Mouse (Mus musculus) lung, embryonic 14.5 days (tissue): Measurements from ENCODE around the gene Slc36a1. TPM values are rescaled to one million over a fixed set of nuclear protein-coding genes. Genes with fewer than 3 reads are reported as not detected.

Experiments used
- ATAC-seq: fragments of 200-750 bp; cut with Nextera tagmentation; 2 replicates; pipeline ENCODE4 v1.8.0; 2017; ENCODE audit warnings: mild to moderate bottlenecking, moderate TSS enrichment, moderate library complexity; ENCODE audit not compliant: insufficient read depth
- DNase-seq: peaks from one replicate; pipeline ENCODE4 v3.0.0-alpha.2; 2015
- H3K27ac ChIP-seq: fragments of 300-500 bp; sonication (generic); 2 replicates; pipeline ENCODE4 v1.5.1; 2014; ENCODE audit warnings: low read depth, mild to moderate bottlenecking, moderate library complexity
- H3K27me3 ChIP-seq: fragments of 300-500 bp; sonication (generic); 2 replicates; pipeline ENCODE4 v1.6.1; 2014; ENCODE audit warnings: low read length, control low read depth; ENCODE audit not compliant: insufficient read depth
- H3K36me3 ChIP-seq: fragments of 300-500 bp; sonication (generic); 2 replicates; pipeline ENCODE4 v1.6.1; 2014; ENCODE audit warnings: control low read depth; ENCODE audit not compliant: insufficient read depth
- H3K4me1 ChIP-seq: fragments of 300-500 bp; sonication (generic); 2 replicates; pipeline ENCODE4 v1.6.1; 2014; ENCODE audit warnings: antibody characterized with exemption, control low read depth; ENCODE audit not compliant: insufficient read depth
- H3K4me2 ChIP-seq: fragments of 300-500 bp; sonication (generic); 2 replicates; pipeline ENCODE4 v1.6.1; 2014; ENCODE audit warnings: mild to moderate bottlenecking
- H3K4me3 ChIP-seq: fragments of 300-500 bp; sonication (generic); 2 replicates; pipeline ENCODE4 v1.5.1; 2014; ENCODE audit warnings: low read depth, low read length
- H3K9ac ChIP-seq: fragments of 300-500 bp; sonication (generic); 2 replicates; pipeline ENCODE4 v1.6.1; 2014
- H3K9me3 ChIP-seq: fragments of 300-500 bp; sonication (generic); 2 replicates; pipeline ENCODE4 v1.6.1; 2016; ENCODE audit warnings: low read depth, low read length, control low read depth
- CTCF ChIP-seq: IDR thresholded peaks from 2 replicates; pipeline ENCODE4 v1.5.1; 2016; ENCODE audit warnings: antibody characterized with exemption, low read depth
- WGBS: fragments of 180-500 bp; shearing (Covaris S2); extraction: QIAGEN DNeasy Blood & Tissue Kit; methylation state at CpG from one replicate; pipeline ENCODE4 v1.1.7; 2014; 5-methylcytosine and 5-hydroxymethylcytosine counted together
- polyA plus RNA-seq: library from polyadenylated mRNA; unstranded; fragments of >200 nt; fragmentation: Nextera tagmentation; extraction: Ambion mirVana; gene quantifications from 2 replicates; pipeline ENCODE4 v1.2.1, GENCODE M21; 2014

The Slc36a1 gene
- polyA plus RNA-seq, 1 experiment from 2014 or later = 1.9 TPM

GRCm38 (mm10) chr11:55216830-55217229 is 12.7 kb downstream of the Slc36a1 start:
- Histone ChIP-seq H3K4me2 (no peak overlapping the region), H3K9me3 (no peaks in the 10 kb centered on the region), H3K36me3 (peaks cover 8% of the 10 kb centered on the region; the same call in 1 of the 2 replicates), H3K4me3 (no peak overlapping the region), H3K27ac (peak overlapping the region; percentile 3; the same call in 1 of the 2 replicates), H3K9ac (no peak overlapping the region), H3K4me1 (peaks cover 6% of the 10 kb centered on the region; the same call in 1 of the 2 replicates), H3K27me3 (no peaks in the 10 kb centered on the region)
- TF ChIP-seq CTCF = no peak
- ATAC-seq (peak; percentile 77), DNase-seq (peak; percentile 85)
- WGBS = 39% methylated on average over 13 of the region's 13 CpGs

GRCm38 (mm10) chr11:55217418-55217817 is 13.3 kb downstream of the Slc36a1 start:
- H3K27ac ChIP-seq = no peak overlapping the region
- no peak for ATAC-seq
- WGBS = 57% methylated on average over 4 of the region's 4 CpGs

GRCm38 (mm10) chr11:55217880-55218279 is 13.7 kb downstream of the Slc36a1 start:
- ATAC-seq (no peak), DNase-seq (no peak)
- 84% methylated on average over 7 of the region's 7 CpGs for WGBS
- Histone ChIP-seq H3K9me3 (no peaks in the 10 kb centered on the region), H3K4me2 (no peak overlapping the region), H3K27me3 (no peaks in the 10 kb centered on the region), H3K27ac (no peak overlapping the region), H3K36me3 (peaks cover 12% of the 10 kb centered on the region; the same call in 1 of the 2 replicates), H3K9ac (no peak overlapping the region), H3K4me3 (no peak overlapping the region), H3K4me1 (peaks cover 6% of the 10 kb centered on the region; the same call in 1 of the 2 replicates)
- TF ChIP-seq CTCF = no peak

More at GRCm38 (mm10) chr11:55217418-55217817, 13.3 kb downstream of the Slc36a1 start:
- H3K4me1 ChIP-seq = peaks cover 6% of the 10 kb centered on the region; the same call in 1 of the 2 replicates
- no peak for DNase-seq
- H3K9me3 ChIP-seq = no peaks in the 10 kb centered on the region
- H3K36me3 ChIP-seq = peaks cover 8% of the 10 kb centered on the region; the same call in 1 of the 2 replicates
- no peak overlapping the region for H3K9ac ChIP-seq
- H3K27me3 ChIP-seq = no peaks in the 10 kb centered on the region
- no peak overlapping the region for H3K4me3 ChIP-seq
- TF ChIP-seq CTCF = no peak
- no peak overlapping the region for H3K4me2 ChIP-seq

GRCm38 (mm10) chr11:55218473-55218872 is 14.3 kb downstream of the Slc36a1 start:
- Histone ChIP-seq H3K36me3 (peaks cover 16% of the 10 kb centered on the region; the same call in 1 of the 2 replicates), H3K4me3 (no peak overlapping the region), H3K9ac (no peak overlapping the region), H3K27ac (no peak overlapping the region), H3K9me3 (no peaks in the 10 kb centered on the region), H3K27me3 (no peaks in the 10 kb centered on the region), H3K4me1 (peaks cover 6% of the 10 kb centered on the region; the same call in 1 of the 2 replicates), H3K4me2 (no peak overlapping the region)
- TF ChIP-seq CTCF = no peak
- no peak for DNase-seq
- no peak for ATAC-seq
- 75% methylated on average over 3 of the region's 3 CpGs for WGBS

- Histone ChIP-seq H3K27me3 (no peaks in the 10 kb centered on the region), H3K4me2 (no peak overlapping the region), H3K27ac (no peak overlapping the region), H3K4me1 (0 out of 2 replicates have a peak, but pooled peaks cover 3% of the 10 kb centered on the region), H3K9me3 (no peaks in the 10 kb centered on the region), H3K4me3 (no peak overlapping the region), H3K9ac (no peak overlapping the region), H3K36me3 (peaks cover 30% of the 10 kb centered on the region)
- no peak for DNase-seq
- no peak for ATAC-seq
- 88% methylated on average over 7 of the region's 7 CpGs for WGBS
- TF ChIP-seq CTCF = no peak
Measured at GRCm38 (mm10) chr11:55221306-55221705, 17.2 kb downstream of the Slc36a1 start.

GRCm38 (mm10) chr11:55231034-55231433 is 26.9 kb downstream of the Slc36a1 start:
- no peak overlapping the region for H3K9ac ChIP-seq
- TF ChIP-seq CTCF = no peak
- H3K9me3 ChIP-seq = no peaks in the 10 kb centered on the region
- ATAC-seq (no peak), DNase-seq (no peak)
- H3K27me3 ChIP-seq = no peaks in the 10 kb centered on the region
- no peak overlapping the region for H3K27ac ChIP-seq
- no peak overlapping the region for H3K4me2 ChIP-seq
- no peaks in the 10 kb centered on the region for H3K4me1 ChIP-seq
- no peak overlapping the region for H3K4me3 ChIP-seq
- peaks cover 12% of the 10 kb centered on the region; the same call in 1 of the 2 replicates for H3K36me3 ChIP-seq
- WGBS = 91% methylated on average over 6 of the region's 6 CpGs

GRCm38 (mm10) chr11:55234288-55234687 is 30.1 kb downstream of the Slc36a1 start:
- Histone ChIP-seq H3K4me3 (no peak overlapping the region), H3K36me3 (no peaks in the 10 kb centered on the region), H3K27me3 (no peaks in the 10 kb centered on the region), H3K9me3 (no peaks in the 10 kb centered on the region), H3K9ac (no peak overlapping the region), H3K4me2 (no peak overlapping the region), H3K4me1 (no peaks in the 10 kb centered on the region), H3K27ac (no peak overlapping the region)
- no peak for ATAC-seq
- TF ChIP-seq CTCF = no peak
- no peak for DNase-seq
- 86% methylated on average over 7 of the region's 7 CpGs for WGBS

GRCm38 (mm10) chr11:55234791-55235190 is 30.6 kb downstream of the Slc36a1 start:
- Histone ChIP-seq H3K4me1 (no peaks in the 10 kb centered on the region), H3K27ac (no peak overlapping the region), H3K27me3 (no peaks in the 10 kb centered on the region), H3K36me3 (no peaks in the 10 kb centered on the region), H3K9me3 (no peaks in the 10 kb centered on the region), H3K9ac (no peak overlapping the region), H3K4me3 (no peak overlapping the region), H3K4me2 (no peak overlapping the region)
- WGBS = 77% methylated on average over 4 of the region's 4 CpGs
- DNase-seq (no peak), ATAC-seq (no peak)
- no peak for TF ChIP-seq CTCF
